Mouse (Mus musculus): ENCODE results near the gene Tmem53.

Gene Tmem53

GRCm38 (mm10) chr4:117316800-117317199, 65.0 kb downstream of the Tmem53 start:
- no peak for DNase-seq (ENCODE audit: low spot score)

- no peak for DNase-seq (ENCODE audit: low spot score)
Observed at GRCm38 (mm10) chr4:117317701-117318190, 66.0 kb downstream of the Tmem53 start.

All from ovary, postnatal 10 days (tissue).